Mouse (Mus musculus) frontal cortex, postnatal 10 days (tissue): Measurements from ENCODE around the gene 4930430F08Rik.
"Not testable (repeated sequence)": the region's sequence is repeated elsewhere in the genome, so short reads cannot be mapped to it uniquely, and the experiment has no call there.

Experiments used
- DNase-seq, 2 experiments: peaks; one replicate each; pipeline ENCODE4 v3.0.0; 2022; ENCODE audit warnings: low spot score in 2 of 2, mixed read lengths in 1 of 2

The 4930430F08Rik gene

GRCm38 (mm10) chr10:100590323-100590722 is at the start of gene 4930430F08Rik, which contains the start of gene 1700017N19Rik:
4930430F08Rik (minus strand) TSS chr10:100590423.
1700017N19Rik (plus strand) TSS chr10:100590484.
- no peak for DNase-seq

GRCm38 (mm10) chr10:100629762-100630438 is 39.7 kb upstream of the 4930430F08Rik start:
- DNase-seq: peak; percentile 22 to 48

GRCm38 (mm10) chr10:100622494-100622893 is 32.3 kb upstream of the 4930430F08Rik start:
- DNase-seq: no peak

- no peak for DNase-seq
These were observed 29.8 kb upstream of the 4930430F08Rik start for GRCm38 (mm10) chr10:100620040-100620439.

GRCm38 (mm10) chr10:100619474-100619873 is 29.3 kb upstream of the 4930430F08Rik start:
- DNase-seq: no peak

- peak in 1 of 2 experiments; percentile 5 for DNase-seq
These were observed 27.1 kb upstream of the 4930430F08Rik start for GRCm38 (mm10) chr10:100617233-100617903.

- no peak for DNase-seq
These were observed 14.0 kb upstream of the 4930430F08Rik start for GRCm38 (mm10) chr10:100604254-100604653.

GRCm38 (mm10) chr10:100603511-100603910 is 13.3 kb upstream of the 4930430F08Rik start:
- DNase-seq: no peak

- DNase-seq: no peak
These were observed 8.1 kb upstream of the 4930430F08Rik start for GRCm38 (mm10) chr10:100598339-100598738.

- peak; percentile 79 to 86 for DNase-seq
These were observed 1.3 kb downstream of the 4930430F08Rik start for GRCm38 (mm10) chr10:100588932-100589388.

GRCm38 (mm10) chr10:100588524-100588923 is 1.7 kb downstream of the 4930430F08Rik start:
- DNase-seq: no peak

GRCm38 (mm10) chr10:100584178-100584577 is 6.0 kb downstream of the 4930430F08Rik start:
- DNase-seq: no peak

GRCm38 (mm10) chr10:100575294-100575693 is 14.9 kb downstream of the 4930430F08Rik start:
- DNase-seq: no peak

- no peak for DNase-seq
These were observed 15.6 kb downstream of the 4930430F08Rik start for GRCm38 (mm10) chr10:100574505-100575149.

- no peak for DNase-seq
These were observed 18.5 kb downstream of the 4930430F08Rik start for GRCm38 (mm10) chr10:100571707-100572106.

GRCm38 (mm10) chr10:100564112-100564511 is 26.1 kb downstream of the 4930430F08Rik start:
- DNase-seq: no peak

- not testable (repeated sequence) for DNase-seq
These were observed 29.9 kb downstream of the 4930430F08Rik start for GRCm38 (mm10) chr10:100560194-100560883.

GRCm38 (mm10) chr10:100556566-100557175 is 33.6 kb downstream of the 4930430F08Rik start:
- no peak for DNase-seq

GRCm38 (mm10) chr10:100524499-100525390 is 65.5 kb downstream of the 4930430F08Rik start:
- no peak for DNase-seq

- DNase-seq: no peak
These were observed 67.9 kb downstream of the 4930430F08Rik start for GRCm38 (mm10) chr10:100522330-100522729.
